Mouse (Mus musculus) gastrocnemius, postnatal 4 days (tissue): ENCODE measurements around the gene Vac14. TPM values are rescaled to one million over a fixed set of nuclear protein-coding genes. Genes with fewer than 3 reads are reported as not detected.
A peak's percentile ranks its signal among the peaks of the same experiment; 100 is the strongest.

Experiments used
- DNase-seq, 2 experiments: peaks; one replicate each; pipeline ENCODE4 v3.0.0; 2021 to 2022; ENCODE audit warnings: low spot score in 2 of 2, mixed read lengths in 2 of 2
- total RNA-seq, 2 experiments: library from RNA; stranded (reverse); gene quantifications; 2 replicates each; pipeline ENCODE4 v1.2.3; 2021

Gene Vac14
- total RNA-seq, 2 experiments from 2014 or later, result 20.3 to 21.2 TPM

DNA sequence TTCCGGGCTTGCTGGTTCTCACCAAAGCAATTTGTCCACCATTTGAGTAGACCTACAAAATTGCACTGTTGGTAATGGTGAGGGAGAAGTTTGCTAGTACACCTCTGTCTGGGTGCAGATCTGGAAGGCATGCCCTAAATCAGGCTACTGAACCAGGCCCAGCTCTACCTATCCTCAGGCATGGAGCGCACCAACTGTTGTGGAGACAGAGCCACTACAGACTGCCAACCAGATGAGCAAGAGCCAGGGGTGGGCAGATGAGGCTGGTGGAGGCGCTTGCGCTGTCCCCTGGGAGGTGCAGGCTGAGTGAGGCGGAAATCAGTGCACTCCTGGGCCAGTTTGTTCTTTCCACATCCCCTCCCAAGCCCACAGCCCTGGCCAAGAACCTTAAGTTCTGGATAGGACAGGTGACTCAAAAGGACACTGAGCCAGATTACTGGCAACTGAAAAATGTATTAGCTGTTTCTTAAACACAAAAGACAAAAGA, 58.8 kb downstream of the Vac14 start:
- DNase-seq, result no peak

DNA sequence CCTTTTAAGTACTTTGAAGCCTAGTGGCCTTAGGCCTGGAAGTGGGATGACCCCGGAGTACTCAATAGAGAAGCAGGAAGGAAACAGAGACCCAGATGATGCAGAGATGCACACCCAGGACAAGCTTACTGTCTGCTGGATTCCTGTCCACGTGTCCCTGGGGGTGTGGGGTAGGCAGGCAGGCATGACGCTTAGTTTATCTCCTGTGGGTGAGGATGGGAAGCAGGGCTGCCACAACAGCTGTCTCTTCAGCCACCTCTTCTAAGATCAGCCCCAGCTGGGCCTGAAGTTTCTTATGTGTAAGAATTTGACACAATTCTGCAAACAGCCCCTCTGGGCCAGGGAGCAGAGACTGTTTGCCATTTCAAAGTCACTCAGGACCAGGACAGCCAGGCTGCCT, 60.6 kb downstream of the Vac14 start:
- no peak for DNase-seq

DNA sequence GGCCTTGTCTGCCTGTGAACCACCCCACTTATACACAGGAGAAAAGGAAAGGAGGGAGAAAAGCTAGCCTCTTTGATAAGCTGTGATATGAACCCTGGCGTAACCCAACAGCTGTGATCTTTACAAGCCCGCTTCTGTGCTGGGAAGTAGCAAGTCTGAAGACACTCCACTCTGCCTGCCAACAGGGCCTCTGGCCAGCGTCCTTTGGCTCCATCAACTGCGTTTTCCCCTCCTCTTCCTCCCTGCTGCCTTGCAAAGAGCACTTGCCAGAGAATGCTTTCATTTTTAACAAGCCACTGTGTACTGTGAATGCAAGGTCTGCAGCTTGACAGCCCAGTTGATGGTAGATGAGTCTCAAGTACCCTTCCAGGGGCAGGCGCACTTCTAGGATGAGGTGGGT, 69.3 kb downstream of the Vac14 start:
- peak in 1 of 2 experiments; percentile 74 for DNase-seq

DNA sequence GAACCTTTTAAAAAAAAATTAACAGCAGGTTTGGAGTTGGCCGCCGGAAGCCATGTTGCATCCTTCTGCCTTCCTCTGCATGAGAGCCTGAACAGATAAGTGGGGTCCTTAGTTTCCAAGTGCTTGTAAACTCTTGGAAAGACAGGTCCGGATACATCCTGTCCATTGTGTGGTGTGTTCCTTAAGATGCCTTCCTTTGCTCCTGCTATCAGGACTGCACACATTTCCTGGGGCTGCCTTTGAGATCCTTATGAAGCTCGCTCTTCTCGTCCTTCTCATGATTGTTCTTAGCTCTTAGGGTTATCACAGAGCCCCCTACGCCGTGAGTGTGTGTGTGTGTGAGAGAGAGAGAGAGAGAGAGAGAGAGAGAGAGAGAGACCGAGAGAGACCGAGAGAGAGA, 71.6 kb downstream of the Vac14 start:
- no peak for DNase-seq

DNA sequence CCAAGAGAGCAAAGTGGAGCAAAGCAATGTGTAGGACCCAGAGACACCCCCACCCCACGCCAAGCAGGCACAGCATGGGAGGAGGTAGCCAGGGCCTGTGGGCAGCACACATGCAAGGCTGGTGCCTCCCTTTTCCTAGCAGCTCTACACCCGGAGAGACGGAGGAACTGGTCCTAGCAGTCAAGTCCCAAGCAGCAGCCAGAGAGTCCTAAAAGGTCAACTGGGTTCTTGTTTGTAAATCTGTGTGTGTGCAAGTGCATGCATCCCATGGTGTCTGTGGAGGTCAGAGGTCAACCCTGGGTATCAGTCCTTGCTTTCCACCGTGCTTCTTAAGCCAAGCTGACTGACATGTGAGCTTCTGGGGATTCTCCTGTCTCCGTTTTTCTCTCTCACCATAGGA, 75.8 kb downstream of the Vac14 start:
- DNase-seq, result no peak

DNA sequence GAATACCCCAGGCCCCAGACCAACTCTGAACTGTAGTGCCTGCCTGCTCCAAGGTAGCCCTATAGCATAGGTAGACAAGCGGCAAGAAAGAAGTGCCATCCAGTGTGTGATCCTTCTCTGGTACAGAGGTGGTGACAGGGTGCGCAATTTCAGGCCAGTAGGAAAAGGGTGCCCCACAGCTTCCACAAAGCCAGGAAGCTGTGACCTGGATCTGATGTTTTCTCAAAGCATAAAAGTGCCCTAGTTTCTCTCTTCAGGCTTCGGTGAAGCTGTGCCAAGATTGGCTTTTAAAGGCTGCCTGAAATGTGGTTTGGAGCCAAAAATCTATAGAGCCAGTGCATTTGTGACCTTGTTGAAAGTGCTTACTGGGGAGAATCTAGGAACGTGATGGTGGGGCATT, 76.4 kb downstream of the Vac14 start:
- no peak for DNase-seq

DNA sequence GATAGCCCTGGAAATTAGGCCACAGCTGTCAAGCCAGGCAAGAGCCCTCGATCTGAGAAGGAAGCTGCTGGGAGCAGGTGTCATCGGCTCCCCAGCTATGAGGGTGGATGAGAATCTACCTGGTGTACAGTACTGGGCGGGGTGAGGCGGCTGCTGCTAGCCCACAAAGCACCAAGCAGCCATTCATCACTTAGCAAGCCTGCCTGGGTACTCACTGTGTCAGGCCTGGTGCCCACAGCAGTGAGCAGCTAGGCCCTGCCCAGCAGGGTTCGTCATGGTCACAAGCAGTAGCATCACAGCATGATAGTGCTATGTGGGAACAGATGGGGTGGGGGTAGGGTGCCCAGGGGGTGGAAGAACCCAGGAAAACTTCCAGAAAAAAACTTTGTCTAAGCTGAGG, 77.0 kb downstream of the Vac14 start:
- DNase-seq, result no peak

DNA sequence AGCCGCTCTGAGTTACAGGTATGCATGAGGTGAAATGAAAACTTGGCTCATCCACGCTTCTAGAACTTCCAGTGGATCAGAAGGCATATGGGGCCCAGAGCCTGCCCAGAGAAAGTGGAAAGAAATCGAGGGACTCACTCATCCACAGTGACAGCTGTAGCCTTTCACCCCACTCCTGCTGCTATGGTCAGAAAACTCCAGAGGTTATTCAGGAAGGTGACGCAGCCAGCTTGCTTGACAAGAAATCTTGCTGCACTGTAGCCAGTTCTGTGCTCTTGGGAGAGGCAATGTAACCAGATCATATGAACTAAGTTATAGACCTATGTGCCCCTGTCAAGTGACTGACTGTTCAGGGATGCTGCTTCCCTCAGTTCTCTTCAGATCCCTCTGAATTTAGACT, 77.7 kb downstream of the Vac14 start:
- DNase-seq, result no peak

DNA sequence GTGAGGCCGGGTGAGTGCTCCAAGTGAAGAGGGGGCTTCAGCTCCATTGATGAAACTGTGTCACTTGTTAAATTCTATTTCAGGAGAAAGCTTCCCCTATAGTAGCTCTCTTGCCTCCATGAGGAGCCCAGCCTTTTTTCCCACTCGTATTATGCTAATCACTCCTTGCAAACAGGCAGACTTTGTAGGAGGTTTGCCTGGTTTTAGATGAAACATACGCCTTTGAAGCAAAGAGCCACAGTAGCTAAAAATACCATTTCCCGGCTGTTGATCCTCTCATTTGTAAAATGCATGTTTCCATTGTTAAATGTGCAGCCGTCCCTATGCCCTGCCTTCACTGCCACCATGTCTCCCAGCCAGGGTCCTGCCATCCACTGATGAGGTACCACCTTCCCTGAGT, 79.2 kb downstream of the Vac14 start:
- no peak for DNase-seq

DNA sequence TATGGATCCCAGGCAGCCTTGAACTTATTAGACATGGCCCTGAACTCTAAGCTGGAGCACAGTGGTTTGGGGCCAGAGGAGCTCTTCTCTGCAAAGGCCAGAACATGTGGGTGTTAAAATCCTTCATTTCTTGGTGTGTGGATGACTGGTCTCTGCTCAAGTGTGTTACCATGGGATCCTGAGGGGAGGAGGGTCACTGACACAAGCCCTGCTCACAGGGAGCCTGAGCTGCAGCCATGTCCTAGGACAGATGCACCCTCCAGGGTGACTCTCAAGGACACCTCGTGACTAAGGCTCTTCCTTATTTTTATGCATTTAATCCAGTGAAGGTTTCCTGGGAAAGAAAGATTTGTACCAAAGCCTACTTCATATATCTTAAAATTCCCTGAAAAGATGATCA, 79.7 kb downstream of the Vac14 start:
- no peak for DNase-seq

DNA sequence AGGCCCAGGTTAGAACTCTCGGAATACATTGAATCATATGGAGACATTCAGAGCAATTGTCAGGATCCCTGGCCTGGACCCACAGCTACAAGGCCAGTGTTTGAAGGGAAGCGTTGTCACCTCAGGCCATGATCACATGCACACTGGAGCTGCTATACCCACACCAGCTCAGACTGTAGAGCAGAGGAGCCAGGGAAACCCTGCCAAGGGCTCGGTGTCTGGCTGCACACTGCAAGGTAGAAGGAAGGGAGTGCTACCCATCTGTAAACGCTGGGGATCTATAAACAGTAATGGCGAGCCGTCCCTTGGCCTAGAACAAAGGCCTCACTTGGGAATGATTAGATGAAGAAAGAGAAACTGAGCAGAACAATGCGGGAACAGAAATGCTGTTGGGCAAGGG, 81.1 kb downstream of the Vac14 start:
- no peak for DNase-seq

DNA sequence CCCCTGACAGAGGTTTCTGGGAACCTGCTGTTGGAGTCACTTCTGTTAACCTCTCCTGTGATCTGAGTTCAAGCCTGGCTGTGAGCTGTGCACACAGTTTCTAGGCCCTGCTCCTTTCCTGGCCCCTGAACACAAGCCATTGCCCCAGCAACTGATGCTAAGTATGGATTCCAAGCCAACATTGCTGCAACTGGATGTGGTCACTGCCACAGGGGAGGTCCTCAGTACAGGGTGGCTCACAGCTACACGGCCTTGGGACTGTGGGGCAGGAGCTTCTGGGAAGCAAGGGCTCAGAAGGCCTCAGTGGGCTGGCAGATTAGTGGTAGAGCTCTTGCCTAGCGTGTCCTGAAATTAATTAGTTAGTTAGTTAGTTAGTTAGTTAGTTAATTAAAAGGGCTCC, 82.2 kb downstream of the Vac14 start:
- DNase-seq, result no peak

DNA sequence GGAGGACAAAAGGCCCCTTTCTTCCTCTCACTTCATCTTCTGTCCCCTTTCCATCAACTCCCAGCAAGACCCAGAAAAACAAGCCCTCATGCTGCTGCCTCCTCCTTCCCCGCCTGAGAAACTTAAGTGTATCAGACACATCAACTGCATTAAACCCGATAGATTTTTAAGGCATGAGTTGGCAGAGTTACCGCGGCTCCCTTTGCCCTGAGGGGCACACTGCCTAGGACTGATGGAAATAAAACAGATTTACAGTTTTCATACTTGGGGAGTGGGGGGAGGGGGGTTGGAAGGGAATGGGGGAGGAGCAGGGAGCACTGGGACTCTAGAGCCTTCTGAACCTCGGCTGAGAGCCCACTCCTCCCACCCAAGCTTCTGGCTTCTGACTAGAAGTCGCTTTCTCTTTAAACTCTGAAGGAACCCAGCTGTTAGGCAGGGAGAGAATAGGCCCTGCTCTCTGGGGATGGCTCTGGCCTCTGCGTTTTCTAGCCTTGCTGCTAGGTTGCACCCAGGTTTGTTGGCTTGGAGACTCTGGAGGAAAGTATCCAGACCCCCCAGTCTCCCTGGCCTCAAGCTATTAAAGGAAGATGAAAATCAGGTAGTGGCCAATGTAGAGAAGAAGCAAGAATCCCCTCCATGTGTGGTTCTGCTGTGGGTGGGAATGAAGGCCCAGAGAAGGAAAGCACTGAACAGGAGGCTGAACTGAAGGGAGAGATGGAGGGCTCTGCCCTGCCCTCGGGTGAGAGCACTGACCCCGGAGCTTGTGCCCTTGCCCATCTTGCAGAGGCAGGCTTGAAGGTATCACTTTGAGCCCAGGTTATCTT, 84.5 kb downstream of the Vac14 start:
- no peak for DNase-seq

DNA sequence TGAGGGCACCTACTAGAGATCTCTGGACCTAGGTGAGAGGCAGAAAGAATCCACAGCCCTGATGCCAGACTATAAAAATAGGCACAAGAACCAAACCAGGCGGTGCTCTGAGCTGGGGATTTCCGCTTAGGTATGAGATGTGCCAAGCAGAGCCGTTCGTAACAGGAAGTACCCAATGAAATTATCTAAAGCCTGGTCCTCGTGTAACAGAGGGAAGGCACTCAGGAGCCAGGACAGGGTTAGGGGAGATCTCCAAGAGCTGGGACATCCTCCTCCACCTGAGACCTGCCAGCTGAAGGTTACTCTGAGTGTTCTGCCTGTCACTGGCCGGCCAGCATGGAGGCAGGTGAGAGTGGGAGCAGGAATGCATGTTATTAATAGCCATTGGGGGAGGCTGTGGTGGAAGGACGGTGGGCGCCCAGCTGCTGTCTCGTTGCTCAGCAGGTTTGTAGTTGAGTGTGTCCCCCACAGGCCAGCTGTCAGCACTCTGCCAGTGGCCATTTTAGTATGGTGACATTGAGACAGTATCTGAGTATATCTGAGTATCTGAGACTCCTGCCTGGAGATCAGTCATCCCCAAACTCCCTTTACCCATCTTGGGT, 85.2 kb downstream of the Vac14 start:
- peak in 1 of 2 experiments; percentile 8 for DNase-seq

DNA sequence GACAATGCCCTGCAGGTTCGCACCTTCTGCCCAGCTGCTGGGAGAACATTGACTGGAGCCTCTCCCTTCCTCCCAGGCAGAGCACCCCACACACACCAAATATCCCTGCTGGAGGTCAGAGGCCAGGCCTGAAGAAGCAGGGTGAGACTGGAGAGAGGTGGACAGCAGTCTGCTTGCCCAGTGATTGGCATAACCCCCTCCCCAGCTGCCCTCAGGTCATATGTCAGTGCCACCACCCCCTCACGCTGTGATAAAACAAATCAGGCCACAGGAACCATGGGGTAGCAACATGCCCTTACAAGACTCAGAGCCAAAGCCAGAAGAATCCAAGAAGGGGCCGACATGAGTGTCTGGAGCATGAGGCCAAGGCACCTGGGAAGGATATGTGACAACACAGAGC, 85.7 kb downstream of the Vac14 start:
- no peak for DNase-seq

DNA sequence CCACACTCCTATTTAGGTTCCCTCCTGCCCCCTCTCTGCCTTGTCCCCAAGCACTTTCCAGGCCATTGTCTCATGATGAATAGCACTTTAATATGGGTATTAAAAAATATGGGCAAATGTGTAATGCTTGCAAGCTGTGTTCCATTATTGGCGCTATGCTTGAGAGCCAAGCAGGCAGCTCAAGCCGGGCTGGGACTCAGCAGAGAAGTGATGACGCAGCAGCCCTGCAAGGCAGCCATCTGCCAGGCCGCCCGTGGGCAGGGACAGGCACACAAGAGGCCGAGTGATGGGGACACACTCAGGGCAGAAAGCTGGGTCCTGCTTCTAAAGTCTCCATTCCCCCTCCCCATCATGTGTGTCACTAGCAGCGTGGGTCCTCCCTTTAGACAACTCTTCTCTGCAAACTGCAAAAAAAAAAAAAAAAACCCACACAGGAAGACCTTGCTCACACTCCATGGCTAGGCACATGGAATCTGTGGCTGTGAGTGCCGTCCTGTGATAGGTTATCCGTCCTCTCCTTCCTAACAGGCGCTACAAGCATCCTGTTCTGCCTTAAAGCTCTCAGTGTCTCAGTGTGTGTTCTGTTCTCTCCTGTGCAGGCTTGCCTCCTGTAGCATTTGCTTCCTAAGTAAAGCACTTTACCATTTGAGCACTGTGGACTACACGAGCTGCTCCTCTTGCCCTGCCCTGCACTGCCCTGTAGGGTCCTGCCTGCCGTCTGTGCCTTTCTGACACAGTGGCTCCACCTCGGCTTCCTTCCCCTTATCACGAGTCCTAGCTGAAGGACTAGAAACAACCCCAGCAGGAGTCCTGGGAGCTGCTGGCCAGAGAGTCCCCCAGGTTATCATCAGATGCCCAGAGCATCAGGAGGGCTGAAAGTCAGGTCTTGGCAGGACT, 87.3 kb downstream of the Vac14 start:
- peak in 1 of 2 experiments; percentile 5 for DNase-seq

DNA sequence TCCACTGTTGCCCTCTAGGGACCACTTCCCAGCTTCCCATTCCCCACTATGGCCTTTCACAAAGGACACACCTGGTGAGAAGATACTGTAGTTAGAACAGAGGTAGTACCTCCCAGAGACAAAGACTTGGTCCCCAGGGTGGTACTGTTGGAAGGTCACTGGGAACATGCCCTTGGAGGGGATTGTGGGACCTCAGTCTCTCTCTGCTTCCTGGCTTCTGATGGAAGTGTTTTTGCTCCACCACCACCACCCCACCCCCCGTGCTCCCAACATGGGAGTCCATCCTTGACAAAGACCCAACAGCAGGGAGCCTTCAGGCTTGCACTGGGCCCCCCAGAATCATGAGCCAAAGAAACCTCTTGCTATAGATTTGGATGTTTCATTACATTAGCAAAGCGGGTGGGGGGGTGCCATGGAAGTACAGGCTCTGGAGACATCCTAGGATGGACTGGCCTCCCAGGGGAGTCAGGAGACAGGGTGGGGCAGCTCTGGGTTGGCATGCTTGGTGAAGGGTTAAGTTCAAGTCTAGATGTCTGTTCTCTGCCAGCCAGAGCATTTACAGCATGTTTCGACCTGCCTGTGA, 88.0 kb downstream of the Vac14 start:
- no peak for DNase-seq

DNA sequence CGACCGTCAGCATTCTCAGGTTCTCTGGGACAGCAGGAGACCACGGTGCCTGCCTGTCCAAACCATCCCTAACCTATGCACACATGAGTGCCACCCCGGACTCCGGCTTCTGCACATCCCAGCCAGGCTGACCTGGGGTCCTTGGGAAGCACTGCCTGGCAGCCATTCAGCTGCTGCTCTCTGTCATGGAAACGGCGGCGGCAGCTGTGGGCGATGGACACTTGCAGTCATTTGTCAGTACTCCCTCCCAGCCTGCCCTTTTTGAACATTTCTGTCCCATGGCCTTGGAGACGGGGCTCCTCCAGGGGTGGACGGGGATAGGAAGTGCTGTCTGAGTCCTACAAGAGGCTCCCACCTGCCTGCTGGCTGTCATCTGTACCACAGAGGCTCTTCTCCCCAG, 90.0 kb downstream of the Vac14 start:
- DNase-seq, result no peak

DNA sequence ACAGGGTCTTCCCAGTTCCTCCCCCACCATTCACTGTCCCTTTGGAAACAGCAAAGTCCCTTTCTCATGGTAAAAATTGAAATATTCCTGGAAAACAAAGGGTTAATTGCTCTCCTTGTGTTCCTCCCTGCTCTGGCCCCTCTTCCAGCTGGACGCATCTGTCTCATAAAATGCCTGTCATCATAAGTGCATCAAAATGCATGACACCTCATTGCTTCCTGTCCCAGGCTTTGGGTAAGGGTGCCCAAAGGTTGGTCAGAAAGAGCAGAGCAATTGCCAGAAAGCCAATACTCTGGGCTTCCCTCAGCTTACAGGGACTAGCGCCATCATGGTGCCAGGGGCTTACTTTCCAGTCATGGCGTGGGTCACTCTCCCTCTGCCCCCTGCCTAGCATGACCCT, 92.2 kb downstream of the Vac14 start:
- no peak for DNase-seq

DNA sequence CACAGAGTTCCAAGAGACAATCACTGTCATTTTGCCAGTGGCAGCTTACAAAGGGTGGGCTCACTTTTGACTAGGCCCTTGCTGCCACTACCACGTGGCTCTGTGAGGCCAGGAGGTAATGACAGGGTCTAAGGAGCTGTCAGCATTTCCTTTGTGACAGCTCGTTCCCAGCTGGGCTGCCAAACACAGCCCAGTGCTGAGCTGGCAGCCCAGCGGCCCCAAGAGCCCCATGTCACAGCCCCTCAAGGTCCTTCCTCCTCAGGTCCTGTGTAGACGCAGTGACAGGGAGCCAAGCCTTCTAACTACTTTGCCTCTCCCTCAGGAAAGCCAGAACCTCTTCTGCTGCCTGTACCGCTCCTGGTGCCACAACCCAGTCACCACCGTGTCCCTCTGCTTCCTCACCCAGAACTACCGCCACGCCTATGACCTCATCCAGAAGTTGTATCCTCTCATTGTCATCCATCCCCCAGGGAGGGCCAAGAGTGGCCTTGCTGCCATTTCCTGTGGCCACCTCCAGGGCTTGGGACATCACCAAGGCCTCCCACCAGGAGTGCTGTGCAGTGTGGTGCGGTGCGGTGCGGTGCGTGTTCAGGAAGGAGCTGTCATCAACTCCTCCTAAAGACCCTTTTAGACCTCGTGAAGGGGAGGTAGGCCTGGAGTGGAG, 93.0 kb downstream of the Vac14 start:
- DNase-seq, result no peak

DNA sequence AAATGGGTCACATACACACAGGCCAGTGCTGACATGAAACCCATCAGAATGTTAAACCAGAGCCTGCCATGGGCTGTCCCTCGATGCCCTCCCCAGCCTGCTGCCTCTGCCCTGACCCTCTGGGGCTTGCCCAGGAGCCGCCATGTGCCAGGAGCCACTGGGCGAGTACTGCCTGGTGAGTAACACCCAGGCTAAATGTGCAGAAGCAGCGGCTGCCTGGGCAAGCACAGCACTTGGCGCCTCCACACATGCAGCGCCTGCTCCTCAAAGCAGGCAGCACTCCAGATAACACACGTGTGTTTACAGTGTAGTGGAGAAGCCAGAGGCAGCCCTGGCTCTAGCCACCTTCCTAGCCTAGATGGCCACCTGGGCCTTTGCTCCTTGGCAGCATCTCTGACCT, 94.7 kb downstream of the Vac14 start:
- DNase-seq, result peak in 1 of 2 experiments; percentile 50
